In genomic region chr12:3427891-3428775, GRCm38 (mm10) we compare ENCODE assay signal across 9 mouse cellular contexts. TPM values are rescaled to one million over a fixed set of nuclear protein-coding genes. Genes with fewer than 3 reads are reported as not detected.
DNase-seq lines count a peak whose midpoint lies in the region; ATAC-seq and TF ChIP-seq lines count a peak whose summit lies in the region.
"Had no signal": no experiment of that assay in that cellular context is flagged by ENCODE, and none has a peak within 500 bp of the region (broad histone marks: within the 10 kb centered on the region; RNA-seq: fewer than 3 reads in every experiment).

No protein-coding gene starts in this region.

- no peak for TF ChIP-seq CTCF in G1E (IDR thresholded peaks at IDR 0.05; ENCODE audit: low read depth, low read length)
- TF ChIP-seq CTCF in heart, postnatal 0 days (IDR thresholded peaks at IDR 0.05; ENCODE audit: low read depth) = no peak

- no peak overlapping the region for H3K9ac ChIP-seq in heart, embryonic 12.5 days
- H3K9ac ChIP-seq in heart, postnatal 0 days (replicated peaks; ENCODE audit: low read depth, low read length) = no peak overlapping the region; the same call in 1 of the 2 replicates

- peak overlapping the region; percentile 71 for H3K4me2 ChIP-seq in heart, embryonic 12.5 days
- H3K4me2 ChIP-seq in heart, postnatal 0 days (ENCODE audit: low read depth, low read length) = peak overlapping the region; percentile 76

- ATAC-seq in heart, embryonic 12.5 days (ENCODE audit: insufficient number of reproducible peaks, low FRiP score) = no peak
- ATAC-seq in G1E (ENCODE audit: extremely low read depth, insufficient number of reproducible peaks, low FRiP score, poor library complexity, severe bottlenecking) = no peak
- no peak for ATAC-seq in heart, postnatal 0 days (ENCODE audit: insufficient read depth, low read depth)

- H3K4me1 ChIP-seq in heart, embryonic 12.5 days (replicated peaks) = peaks cover 27% of the 10 kb centered on the region
- peaks cover 38% of the 10 kb centered on the region for H3K4me1 ChIP-seq in G1E (ENCODE audit: insufficient read depth, low read depth, low read length)
- H3K4me1 ChIP-seq in heart, postnatal 0 days (ENCODE audit: control insufficient read depth, insufficient read depth) = peaks cover 17% of the 10 kb centered on the region
- H3K4me1 ChIP-seq in midbrain, embryonic 10.5 days = peaks cover 18% of the 10 kb centered on the region

- 0 out of 2 replicates have a peak, but pooled peaks cover 4% of the 10 kb centered on the region for H3K36me3 ChIP-seq in heart, embryonic 12.5 days
- H3K36me3 ChIP-seq in G1E (replicated peaks) = peaks cover 18% of the 10 kb centered on the region
- H3K36me3 ChIP-seq in heart, postnatal 0 days (replicated peaks; ENCODE audit: control insufficient read depth, insufficient read depth, low read length) = no peaks in the 10 kb centered on the region
- H3K36me3 ChIP-seq in midbrain, embryonic 10.5 days = peaks cover 13% of the 10 kb centered on the region; the same call in 1 of the 2 replicates

- no peaks in the 10 kb centered on the region for H3K27me3 ChIP-seq in heart, embryonic 12.5 days (replicated peaks)
- H3K27me3 ChIP-seq in G1E (ENCODE audit: insufficient read depth, low read length) = no peaks in the 10 kb centered on the region
- no peaks in the 10 kb centered on the region for H3K27me3 ChIP-seq in heart, postnatal 0 days (ENCODE audit: control insufficient read depth, insufficient read depth, low read length)
- no peaks in the 10 kb centered on the region for H3K27me3 ChIP-seq in midbrain, embryonic 10.5 days (ENCODE audit: low read depth, poor library complexity, severe bottlenecking)
- H3K27me3 ChIP-seq: Patski had no signal

- intact Hi-C loops in heart, postnatal 25 days (cut with DNase I) = loop anchor here (2.0 to 5.0 kb wide), 2 partner anchors 144 to 193 kb away; partner anchors contain the start of gene Dtnb

- no peak for TF ChIP-seq EP300 in heart, postnatal 0 days (IDR thresholded peaks at IDR 0.05; ENCODE audit: low read depth)

- WGBS in heart, embryonic 12.5 days = 63% methylated on average over 11 of the region's 11 CpGs
- 60% methylated on average over 11 of the region's 11 CpGs for WGBS in heart, postnatal 0 days
- 67% methylated on average over 11 of the region's 11 CpGs for WGBS in midbrain, embryonic 10.5 days

- H3K27ac ChIP-seq in heart, embryonic 12.5 days (ENCODE audit: poor library complexity, severe bottlenecking) = peak overlapping the region; percentile 99; the same call in 1 of the 2 replicates
- peak overlapping the region; percentile 99; the same call in 1 of the 2 replicates for H3K27ac ChIP-seq in heart, postnatal 0 days (ENCODE audit: low read depth)
- H3K27ac ChIP-seq in midbrain, embryonic 10.5 days (replicated peaks) = peak overlapping the region; percentile 96; the same call in 1 of the 2 replicates

- H3K4me3 ChIP-seq in heart, embryonic 12.5 days = peak overlapping the region; percentile 84
- H3K4me3 ChIP-seq in G1E (ENCODE audit: low read depth, low read length) = peak overlapping the region; percentile 92
- peak overlapping the region; percentile 89 for H3K4me3 ChIP-seq in heart, postnatal 0 days (ENCODE audit: low read depth, low read length)
- H3K4me3 ChIP-seq in midbrain, embryonic 10.5 days = peak overlapping the region; percentile 85

- DNase-seq in heart, postnatal 25 days (ENCODE audit: low spot score) = no peak
- DNase-seq in G1E (ENCODE audit: low spot score) = no peak
- DNase-seq in heart, postnatal 0 days (ENCODE audit: low spot score) = no peak
- DNase-seq in midbrain, embryonic 10.5 days (ENCODE audit: low spot score) = no peak
- DNase-seq in thymus, postnatal 0 days (ENCODE audit: low spot score) = no peak
- DNase-seq in testis, postnatal 14 days (ENCODE audit: low spot score) = no peak
- no peak for DNase-seq in layer of hippocampus, postnatal 25 days (ENCODE audit: extremely low spot score in 1 of 2, low spot score in 1 of 2)

- H3K9me3 ChIP-seq in heart, embryonic 12.5 days (replicated peaks) = no peaks in the 10 kb centered on the region
- no peaks in the 10 kb centered on the region for H3K9me3 ChIP-seq in G1E (replicated peaks)
- no peaks in the 10 kb centered on the region for H3K9me3 ChIP-seq in heart, postnatal 0 days (replicated peaks; ENCODE audit: control insufficient read depth, low read length)
- no peaks in the 10 kb centered on the region for H3K9me3 ChIP-seq in midbrain, embryonic 10.5 days (replicated peaks)

RNA-seq across cellular contexts. Expression of gene Asxl2, which starts 1.5 kb away (rescaled TPM):
- polyA plus RNA-seq in heart, embryonic 12.5 days (2016; fragmentation: Nextera tagmentation; extraction: Ambion mirVana) = 22.6 and 24.5 TPM in 2 replicates
- 10 to 100 TPM; 17.0 to 20.4 TPM for total RNA-seq in heart, postnatal 25 days (2021)
- 82.5 and 91.9 TPM in 2 replicates for total RNA-seq in G1E (2014; fragmentation: Nextera tagmentation)
- 36.5 and 47.5 TPM in 2 replicates for total RNA-seq in G1E (2017)
- polyA plus RNA-seq in G1E (2012) = 10.6 and 13.6 TPM in 2 replicates
- total RNA-seq in heart, postnatal 0 days (2014; rRNA removed; ENCODE audit: low replicate concordance) = 16.1 and 17.5 TPM in 2 replicates
- polyA plus RNA-seq in heart, postnatal 0 days (2015; fragmentation: Nextera tagmentation; extraction: Ambion mirVana) = 8.6 and 9.5 TPM in 2 replicates
- 14.0 and 15.6 TPM in 2 replicates for polyA plus RNA-seq in midbrain, embryonic 10.5 days (2016; fragmentation: Nextera tagmentation; extraction: Ambion mirVana)
- polyA plus RNA-seq in thymus, postnatal 0 days (2015; fragmentation: Nextera tagmentation; extraction: Ambion mirVana) = 13.5 and 17.6 TPM in 2 replicates
- total RNA-seq in layer of hippocampus, postnatal 25 days (2021) = 10 to 100 TPM; 26.2 to 27.9 TPM
